Mouse (Mus musculus): ENCODE data around the gene Evl.

The Evl gene

GRCm38 (mm10) chr12:108591586-108591985 is 37.1 kb downstream of the Evl start:
- in situ Hi-C loops (cut with MboI), result no loop called here

- in situ Hi-C loops (cut with MboI), result no loop called here
Observed at GRCm38 (mm10) chr12:108592866-108593265, 38.3 kb downstream of the Evl start.

DNA sequence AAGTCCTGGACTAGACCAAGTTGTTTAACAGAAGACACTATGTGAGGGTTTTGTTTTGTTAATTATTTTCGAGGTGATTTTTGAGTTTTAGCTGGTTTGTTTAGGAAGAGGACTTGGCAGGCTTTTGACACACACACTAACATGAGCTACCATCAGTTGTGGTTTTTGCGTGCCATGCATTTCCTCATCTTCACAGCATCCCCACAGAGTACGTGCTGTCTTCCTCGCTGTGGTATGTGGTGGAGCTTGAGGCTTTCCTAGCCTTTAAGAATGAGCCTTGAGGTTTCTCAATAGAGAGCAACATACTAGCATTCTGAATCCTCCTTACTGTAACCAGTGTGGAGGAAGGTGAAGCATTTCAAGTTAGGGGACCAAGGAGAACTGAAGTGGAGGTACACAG is 46.3 kb downstream of the Evl start:
- in situ Hi-C loops (cut with MboI), result no loop called here

DNA sequence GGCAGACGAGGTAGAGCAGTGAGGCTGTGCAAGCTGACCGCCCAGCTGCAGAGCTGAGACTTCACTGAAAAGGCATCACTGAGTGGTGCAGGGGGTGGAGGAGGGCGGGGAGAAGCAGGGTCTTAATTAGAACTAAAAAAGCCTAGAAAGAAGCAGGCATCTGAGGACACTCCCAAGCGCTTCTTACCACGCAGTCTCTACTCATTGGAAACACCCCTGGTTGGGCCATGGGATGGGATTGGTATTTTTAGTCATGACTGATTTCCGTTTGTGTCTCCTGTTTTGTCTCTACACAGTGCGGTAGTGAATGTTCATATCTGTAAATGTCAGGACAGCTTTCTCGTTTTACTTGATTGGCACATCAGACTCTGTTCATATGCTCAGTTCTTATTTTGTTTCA is 46.8 kb downstream of the Evl start:
- in situ Hi-C loops (cut with MboI), result no loop called here

- in situ Hi-C loops (cut with MboI), result no loop called here
Observed at GRCm38 (mm10) chr12:108604546-108604945, 50.0 kb downstream of the Evl start.

DNA sequence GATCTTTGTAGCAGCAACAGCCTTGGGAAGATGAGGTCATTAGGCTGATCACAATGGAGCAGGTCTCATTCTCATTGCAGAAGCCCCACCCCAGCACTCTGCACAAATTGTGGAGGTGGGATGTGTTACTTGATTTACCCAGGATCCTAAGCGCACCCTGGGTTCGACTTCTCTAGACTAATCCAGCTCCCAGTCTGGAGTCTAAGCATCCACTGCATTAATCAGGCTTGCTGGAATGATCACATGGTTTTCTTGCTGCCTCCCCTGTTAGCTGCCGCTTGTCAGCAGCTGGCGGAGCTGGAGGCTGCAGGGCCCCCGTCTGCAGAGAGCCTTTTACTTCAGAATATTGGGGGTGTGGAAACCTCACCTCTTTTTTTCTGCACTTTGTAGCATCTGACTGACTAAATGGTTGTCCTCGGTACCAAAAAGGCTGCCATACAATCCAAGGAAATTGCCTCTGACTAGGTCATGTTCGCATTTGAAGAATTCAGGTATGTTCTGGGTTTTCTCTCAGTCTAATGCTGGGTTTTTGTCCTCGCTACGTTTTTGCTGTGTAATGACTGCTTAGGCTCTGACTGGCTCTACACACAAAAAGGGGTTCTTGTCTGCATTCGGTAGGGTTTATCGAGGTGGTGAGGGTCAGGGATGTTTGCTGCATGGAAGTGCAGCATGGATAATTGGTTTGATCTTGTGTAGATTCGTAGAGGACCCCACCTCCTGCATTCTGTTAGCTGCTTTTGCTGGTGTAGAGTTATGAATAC is 51.2 kb downstream of the Evl start:
- in situ Hi-C loops (cut with MboI), result no loop called here

GRCm38 (mm10) chr12:108606321-108606720 is 51.8 kb downstream of the Evl start:
- in situ Hi-C loops (cut with MboI), result no loop called here

GRCm38 (mm10) chr12:108609446-108609845 is 54.9 kb downstream of the Evl start:
- in situ Hi-C loops (cut with MboI), result no loop called here

DNA sequence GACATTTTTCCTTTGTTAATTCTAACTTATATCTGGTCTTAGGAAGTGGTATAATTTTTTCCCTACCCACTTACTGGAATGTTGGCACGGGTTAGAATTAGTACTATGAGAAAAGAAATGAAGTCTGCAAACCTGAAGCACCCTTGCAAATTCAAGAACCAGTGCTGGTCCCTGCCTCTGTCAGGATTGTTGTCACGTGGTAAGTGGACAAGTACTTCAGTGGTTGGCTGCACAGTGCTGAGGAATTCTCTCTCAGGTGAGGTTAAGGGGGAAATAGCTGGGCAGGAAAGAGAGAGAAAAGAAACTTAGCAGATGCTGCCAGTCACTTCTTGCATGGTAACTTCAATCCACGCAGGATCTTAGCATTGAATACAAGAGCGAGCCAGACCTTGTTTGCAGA is 55.7 kb downstream of the Evl start:
- in situ Hi-C loops (cut with MboI), result no loop called here

DNA sequence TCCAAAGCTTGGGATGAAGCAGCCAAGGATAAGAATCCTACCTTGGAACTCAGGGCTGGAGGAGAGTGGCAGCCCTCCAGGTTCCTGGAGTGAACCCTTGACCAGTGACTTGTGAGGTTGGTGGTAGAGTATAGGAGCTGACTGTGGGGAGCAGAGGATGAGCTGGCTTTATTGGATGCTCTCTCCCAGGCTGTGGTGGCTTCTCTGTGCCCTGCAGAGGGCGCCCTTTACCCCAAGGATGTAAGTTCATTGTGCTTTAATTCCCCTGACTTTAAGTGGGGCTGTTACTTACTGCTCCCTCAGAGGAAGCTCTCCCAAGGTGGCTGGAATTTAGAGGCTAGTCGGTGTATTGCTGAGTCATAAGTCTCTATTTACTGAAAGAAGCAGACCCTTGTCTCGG is 58.6 kb downstream of the Evl start:
- in situ Hi-C loops (cut with MboI), result no loop called here

GRCm38 (mm10) chr12:108617511-108617910 is 63.0 kb downstream of the Evl start:
- in situ Hi-C loops (cut with MboI), result no loop called here

GRCm38 (mm10) chr12:108619853-108620416 is 65.4 kb downstream of the Evl start:
- in situ Hi-C loops (cut with MboI), result no loop called here

GRCm38 (mm10) chr12:108622406-108622805 is 67.9 kb downstream of the Evl start:
- in situ Hi-C loops (cut with MboI), result no loop called here

DNA sequence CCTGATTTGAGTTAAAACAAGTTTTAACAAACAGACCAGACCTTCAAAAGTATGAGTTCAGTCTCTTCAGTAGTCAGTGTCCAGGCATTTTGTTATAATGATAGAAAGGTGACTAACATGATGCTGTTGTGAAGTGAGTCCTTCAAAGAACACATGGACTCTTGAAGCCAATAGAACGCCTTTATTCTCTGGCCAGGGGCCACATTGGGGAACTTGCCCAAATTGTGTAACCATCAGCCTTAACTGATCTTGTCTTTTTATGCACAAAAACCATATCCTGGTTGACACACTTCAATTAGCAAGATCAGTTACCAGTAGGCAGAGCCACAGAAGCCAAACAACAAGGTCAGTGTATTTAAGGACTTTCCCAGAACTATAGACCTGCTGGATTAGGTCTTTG is 75.0 kb downstream of the Evl start:
- in situ Hi-C loops (cut with MboI), result no loop called here

GRCm38 (mm10) chr12:108630741-108631688 is 76.5 kb downstream of the Evl start:
- in situ Hi-C loops (cut with MboI), result loop anchor here (10.0 kb wide), 1 partner anchor 134 kb away; no protein-coding TSS in a partner anchor

- in situ Hi-C loops (cut with MboI), result loop anchor here (10.0 kb wide), 1 partner anchor 132 kb away; no protein-coding TSS in a partner anchor
Observed at GRCm38 (mm10) chr12:108632501-108632900, 78.0 kb downstream of the Evl start.

DNA sequence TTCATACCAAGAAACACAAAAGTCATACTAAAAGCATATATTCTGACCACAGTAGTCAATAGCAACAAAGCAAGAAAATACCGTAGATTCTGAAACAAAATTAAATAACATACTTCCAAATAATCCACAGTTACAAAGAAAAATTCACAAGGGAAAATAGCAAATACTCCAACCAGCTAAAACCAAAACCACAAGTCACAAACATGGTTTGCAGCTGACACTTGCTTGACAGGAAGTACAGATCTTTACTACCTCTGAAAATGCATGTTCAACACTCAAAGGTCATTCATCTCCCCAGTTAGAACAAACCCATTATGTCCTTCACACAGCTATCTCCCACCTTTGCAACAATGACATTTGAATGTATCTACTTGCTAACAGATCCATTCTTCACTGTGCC is 79.5 kb downstream of the Evl start:
- in situ Hi-C loops (cut with MboI), result loop anchor here (10.0 kb wide), 1 partner anchor 131 kb away; no protein-coding TSS in a partner anchor

- in situ Hi-C loops (cut with MboI), result loop anchor here (10.0 kb wide), 1 partner anchor 129 kb away; no protein-coding TSS in a partner anchor
Observed at GRCm38 (mm10) chr12:108635501-108635900, 81.0 kb downstream of the Evl start.

DNA sequence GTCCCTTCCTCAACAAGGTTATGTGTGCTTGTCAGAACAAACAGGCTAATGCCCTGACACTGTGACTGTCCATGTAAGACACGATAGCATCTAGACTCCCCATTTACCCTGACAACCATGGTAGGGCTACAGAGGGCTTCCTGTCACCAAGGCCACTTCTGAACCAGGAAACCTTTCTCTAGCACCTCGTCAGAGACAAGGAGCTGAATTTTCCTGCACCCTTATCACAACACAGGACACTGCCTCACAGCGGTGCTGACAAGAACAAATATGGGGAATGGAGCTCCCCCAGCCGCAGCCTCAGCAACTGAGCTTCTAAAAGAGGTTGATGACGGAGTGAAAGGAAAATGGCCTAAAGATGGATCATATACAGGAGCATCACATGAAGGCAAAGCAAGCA is 82.9 kb downstream of the Evl start:
- in situ Hi-C loops (cut with MboI), result loop anchor here (10.0 kb wide), 1 partner anchor 127 kb away; no protein-coding TSS in a partner anchor

DNA sequence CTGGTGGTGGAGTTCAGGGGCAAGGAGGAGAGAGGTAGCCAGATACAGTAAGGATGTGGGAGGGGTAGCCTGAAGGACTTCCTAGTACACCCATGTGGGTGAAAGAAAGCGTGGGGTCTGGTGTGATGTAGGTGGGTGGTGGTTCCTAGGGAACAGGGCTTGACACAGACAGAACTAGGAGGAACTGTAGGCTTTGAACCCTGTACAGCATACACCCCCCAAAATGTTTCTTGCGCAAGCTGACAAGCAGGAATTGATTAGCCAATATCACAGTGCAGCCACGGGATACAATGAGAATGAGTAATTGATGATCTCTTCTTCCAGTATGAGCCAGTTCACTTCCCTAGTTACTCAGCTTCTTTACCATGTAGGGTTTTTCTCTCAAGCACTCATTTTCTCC is 84.6 kb downstream of the Evl start:
- in situ Hi-C loops (cut with MboI), result loop anchor here (10.0 kb wide), 1 partner anchor 126 kb away; no protein-coding TSS in a partner anchor

- in situ Hi-C loops (cut with MboI), result no loop called here
Observed at GRCm38 (mm10) chr12:108642019-108642418, 87.5 kb downstream of the Evl start.

GRCm38 (mm10) chr12:108646234-108646633 is 91.7 kb downstream of the Evl start:
- in situ Hi-C loops (cut with MboI), result no loop called here

All from mature B cell (primary cell).